Mouse (Mus musculus) forebrain, embryonic 15.5 days (tissue): ENCODE results near the gene Shb. TPM values are rescaled to one million over a fixed set of nuclear protein-coding genes. Genes with fewer than 3 reads are reported as not detected.

ENCODE experiments used
- ATAC-seq: fragments of 200-750 bp; cut with Nextera tagmentation; replicated peaks from 2 replicates; pipeline ENCODE4 v1.8.0; 2017; ENCODE audit warnings: mild to moderate bottlenecking, moderate TSS enrichment, moderate library complexity
- H3K27ac ChIP-seq: fragments of 300-500 bp; sonication (generic); replicated peaks from 2 replicates; pipeline ENCODE4 v1.5.1; 2015; ENCODE audit warnings: mild to moderate bottlenecking, inconsistent platforms
- H3K27me3 ChIP-seq: fragments of 300-500 bp; sonication (generic); 2 replicates; pipeline ENCODE4 v1.6.1; 2015; ENCODE audit warnings: inconsistent platforms
- H3K36me3 ChIP-seq: fragments of 300-500 bp; sonication (generic); 2 replicates; pipeline ENCODE4 v1.6.1; 2015; ENCODE audit warnings: mild to moderate bottlenecking, inconsistent platforms
- H3K4me1 ChIP-seq: fragments of 300-500 bp; sonication (generic); 2 replicates; pipeline ENCODE4 v1.6.1; 2015; ENCODE audit warnings: inconsistent platforms
- H3K4me2 ChIP-seq: fragments of 300-500 bp; sonication (generic); replicated peaks from 2 replicates; pipeline ENCODE4 v1.6.1; 2015; ENCODE audit warnings: mild to moderate bottlenecking, inconsistent platforms
- H3K4me3 ChIP-seq: fragments of 300-500 bp; sonication (generic); 2 replicates; pipeline ENCODE4 v1.5.1; 2015; ENCODE audit warnings: mild to moderate bottlenecking, inconsistent platforms
- H3K9ac ChIP-seq: fragments of 300-500 bp; sonication (generic); replicated peaks from 2 replicates; pipeline ENCODE4 v1.6.1; 2015; ENCODE audit warnings: mild to moderate bottlenecking, inconsistent platforms
- H3K9me3 ChIP-seq: fragments of 300-500 bp; sonication (generic); 2 replicates; pipeline ENCODE4 v1.6.1; 2016; ENCODE audit warnings: inconsistent platforms
- WGBS: fragments of 180-500 bp; shearing (Covaris S2); methylation state at CpG from one replicate; pipeline ENCODE4 v1.1.7; 2015; ENCODE audit warnings: mixed read lengths; 5-methylcytosine and 5-hydroxymethylcytosine counted together
- polyA plus RNA-seq: library from polyadenylated mRNA; unstranded; fragments of >200 nt; fragmentation: Nextera tagmentation; extraction: Ambion mirVana; gene quantifications from 2 replicates; pipeline ENCODE4 v1.2.1, GENCODE M21; 2015

Gene Shb
- polyA plus RNA-seq, 1 experiment from 2014 or later: 13.1 TPM

DNA sequence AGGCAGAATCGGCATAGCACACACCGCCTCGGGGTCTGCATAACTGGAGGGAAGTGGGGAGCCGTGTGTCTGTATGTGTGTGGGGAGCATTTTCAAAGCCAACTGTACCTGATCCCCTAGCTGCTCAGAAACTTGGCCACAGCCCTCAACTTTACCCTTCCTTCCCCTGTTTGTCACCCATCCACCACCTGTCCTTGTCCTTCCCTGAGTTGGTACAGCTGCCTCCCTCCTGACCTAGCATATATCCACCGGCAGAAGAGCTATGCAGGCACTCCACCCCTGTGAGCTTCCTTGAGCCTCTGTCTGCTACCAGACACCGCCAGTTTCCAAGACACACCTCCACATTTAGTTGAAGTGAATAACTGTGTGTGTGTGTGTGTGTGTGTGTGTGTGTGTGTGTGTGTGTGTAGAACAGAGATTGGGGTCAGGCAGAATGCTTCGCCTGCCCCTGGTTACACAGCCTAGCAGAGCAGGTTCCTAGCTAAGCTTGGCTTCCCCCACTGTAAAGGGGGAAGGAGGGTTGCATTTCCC is 95.8 kb downstream of the Shb start:
- H3K4me1 ChIP-seq: peaks cover 55% of the 10 kb centered on the region

DNA sequence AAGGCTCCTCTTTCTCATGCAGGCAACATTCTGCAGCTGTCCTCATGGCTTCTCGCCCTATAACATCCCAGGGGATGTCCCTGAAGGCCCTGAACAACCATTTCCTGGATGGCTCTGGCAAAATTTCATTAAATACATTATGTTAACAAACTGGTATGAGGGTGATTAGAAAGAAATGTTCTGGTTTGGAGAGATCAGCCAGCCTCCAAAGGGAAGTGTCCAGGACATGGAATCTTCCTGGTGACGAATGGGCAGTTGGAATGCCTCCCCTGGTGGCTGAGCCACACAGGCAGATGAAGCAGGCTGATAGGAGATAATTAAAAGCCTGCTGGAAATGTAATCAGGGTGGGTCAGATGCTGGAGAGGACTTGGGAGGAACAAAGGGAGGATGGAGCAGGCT is 96.4 kb downstream of the Shb start:
- peaks cover 56% of the 10 kb centered on the region for H3K4me1 ChIP-seq
- 0 out of 2 replicates have a peak, but pooled peaks cover 8% of the 10 kb centered on the region for H3K36me3 ChIP-seq
- H3K4me2 ChIP-seq: no peak overlapping the region
- WGBS: 71% methylated on average over 2 of the region's 2 CpGs
- H3K9ac ChIP-seq: no peak overlapping the region
- H3K27me3 ChIP-seq: no peaks in the 10 kb centered on the region
- no peak for ATAC-seq
- no peak overlapping the region for H3K4me3 ChIP-seq
- no peak overlapping the region; the same call in 1 of the 2 replicates for H3K27ac ChIP-seq
- H3K9me3 ChIP-seq: no peaks in the 10 kb centered on the region

More for the DNA sequence above, 95.8 kb downstream of the Shb start:
- H3K4me3 ChIP-seq: no peak overlapping the region
- H3K36me3 ChIP-seq: 0 out of 2 replicates have a peak, but pooled peaks cover 8% of the 10 kb centered on the region
- no peak for ATAC-seq
- no peak overlapping the region for H3K9ac ChIP-seq
- peak overlapping the region; percentile 45; the same call in 1 of the 2 replicates for H3K27ac ChIP-seq
- H3K27me3 ChIP-seq: no peaks in the 10 kb centered on the region
- WGBS: 70% methylated on average over 7 of the region's 7 CpGs
- no peaks in the 10 kb centered on the region for H3K9me3 ChIP-seq
- H3K4me2 ChIP-seq: no peak overlapping the region

- Histone ChIP-seq H3K27ac (no peak overlapping the region), H3K9ac (no peak overlapping the region), H3K9me3 (no peaks in the 10 kb centered on the region), H3K4me2 (no peak overlapping the region), H3K4me3 (no peak overlapping the region), H3K4me1 (peaks cover 66% of the 10 kb centered on the region), H3K36me3 (no peaks in the 10 kb centered on the region), H3K27me3 (no peaks in the 10 kb centered on the region)
- ATAC-seq: no peak
- WGBS: 78% methylated on average over 4 of the region's 4 CpGs
These were observed 97.6 kb downstream of the Shb start for GRCm38 (mm10) chr4:45434681-45435080.

- 68% methylated on average over 12 of the region's 12 CpGs for WGBS
- Histone ChIP-seq H3K27ac (no peak overlapping the region), H3K4me2 (no peak overlapping the region), H3K9ac (no peak overlapping the region), H3K4me1 (peaks cover 72% of the 10 kb centered on the region), H3K9me3 (no peaks in the 10 kb centered on the region), H3K36me3 (no peaks in the 10 kb centered on the region), H3K27me3 (no peaks in the 10 kb centered on the region), H3K4me3 (no peak overlapping the region)
- no peak for ATAC-seq
These were observed 98.2 kb downstream of the Shb start for GRCm38 (mm10) chr4:45434071-45434470.

GRCm38 (mm10) chr4:45431806-45432205 is 100.5 kb downstream of the Shb start:
- H3K9me3 ChIP-seq: no peaks in the 10 kb centered on the region
- peak overlapping the region; percentile 47; the same call in 1 of the 2 replicates for H3K27ac ChIP-seq
- no peak overlapping the region for H3K4me3 ChIP-seq
- no peak overlapping the region for H3K4me2 ChIP-seq
- ATAC-seq: no peak
- H3K4me1 ChIP-seq: peaks cover 86% of the 10 kb centered on the region
- H3K36me3 ChIP-seq: no peaks in the 10 kb centered on the region
- no peaks in the 10 kb centered on the region for H3K27me3 ChIP-seq
- WGBS: 78% methylated on average over 3 of the region's 3 CpGs
- H3K9ac ChIP-seq: no peak overlapping the region

- H3K9ac ChIP-seq: no peak overlapping the region
- no peaks in the 10 kb centered on the region for H3K36me3 ChIP-seq
- H3K27me3 ChIP-seq: no peaks in the 10 kb centered on the region
- H3K9me3 ChIP-seq: no peaks in the 10 kb centered on the region
- H3K27ac ChIP-seq: peak overlapping the region; percentile 47
- no peak for ATAC-seq
- no peak overlapping the region for H3K4me3 ChIP-seq
- WGBS: 71% methylated on average over 3 of the region's 3 CpGs
- peaks cover 88% of the 10 kb centered on the region for H3K4me1 ChIP-seq
- no peak overlapping the region for H3K4me2 ChIP-seq
These were observed 101.0 kb downstream of the Shb start for GRCm38 (mm10) chr4:45431316-45431715.

- Histone ChIP-seq H3K36me3 (no peaks in the 10 kb centered on the region), H3K9ac (no peak overlapping the region), H3K4me2 (no peak overlapping the region), H3K27me3 (no peaks in the 10 kb centered on the region), H3K4me1 (peaks cover 72% of the 10 kb centered on the region), H3K9me3 (no peaks in the 10 kb centered on the region), H3K27ac (peak overlapping the region; percentile 52), H3K4me3 (no peak overlapping the region)
- WGBS: 46% methylated on average over 7 of the region's 7 CpGs
- ATAC-seq: peak; percentile 21; the same call in 1 of the 2 replicates
These were observed 102.8 kb downstream of the Shb start for GRCm38 (mm10) chr4:45429451-45429850.

GRCm38 (mm10) chr4:45426724-45427457 is 105.4 kb downstream of the Shb start:
- H3K4me2 ChIP-seq: no peak overlapping the region
- H3K4me3 ChIP-seq: no peak overlapping the region
- H3K4me1 ChIP-seq: peaks cover 68% of the 10 kb centered on the region
- H3K9me3 ChIP-seq: no peaks in the 10 kb centered on the region
- no peaks in the 10 kb centered on the region for H3K27me3 ChIP-seq
- peak overlapping the region; percentile 70 for H3K27ac ChIP-seq
- 16% methylated on average over 13 of the region's 13 CpGs for WGBS
- ATAC-seq: peak; percentile 59
- H3K36me3 ChIP-seq: no peaks in the 10 kb centered on the region
- no peak overlapping the region for H3K9ac ChIP-seq

- Histone ChIP-seq H3K36me3 (no peaks in the 10 kb centered on the region), H3K4me2 (no peak overlapping the region), H3K27me3 (no peaks in the 10 kb centered on the region), H3K4me1 (peaks cover 72% of the 10 kb centered on the region), H3K9me3 (no peaks in the 10 kb centered on the region), H3K4me3 (no peak overlapping the region), H3K27ac (0 out of 2 replicates have a peak overlapping the region, but pooled peaks have one; percentile 24), H3K9ac (no peak overlapping the region)
- 14% methylated on average over 8 of the region's 8 CpGs for WGBS
- no peak for ATAC-seq
These were observed 108.9 kb downstream of the Shb start for GRCm38 (mm10) chr4:45423406-45423805.

DNA sequence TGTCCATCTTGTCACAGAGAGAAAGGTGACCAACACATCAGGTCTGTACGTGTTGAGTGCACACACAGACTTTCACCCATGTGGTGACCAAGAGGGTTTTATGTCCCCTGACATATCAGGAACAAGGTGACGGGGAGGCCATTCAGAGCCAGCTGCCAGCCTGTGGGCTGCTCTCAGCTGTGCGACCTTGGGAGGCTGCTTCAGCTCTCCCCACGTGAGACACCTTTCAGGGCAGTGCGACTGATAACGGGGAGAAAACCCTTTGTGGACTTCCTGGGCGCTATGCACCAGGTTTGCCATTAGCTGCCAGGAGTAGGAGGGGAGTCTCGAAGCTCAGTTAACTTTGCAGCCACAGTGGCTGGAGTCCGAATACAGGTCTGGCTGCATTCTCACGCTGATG is 109.6 kb downstream of the Shb start:
- no peaks in the 10 kb centered on the region for H3K9me3 ChIP-seq
- no peak overlapping the region for H3K27ac ChIP-seq
- no peak overlapping the region for H3K9ac ChIP-seq
- no peak for ATAC-seq
- WGBS: 88% methylated on average over 10 of the region's 10 CpGs
- no peaks in the 10 kb centered on the region for H3K27me3 ChIP-seq
- no peak overlapping the region for H3K4me2 ChIP-seq
- H3K36me3 ChIP-seq: no peaks in the 10 kb centered on the region
- H3K4me1 ChIP-seq: peaks cover 68% of the 10 kb centered on the region
- no peak overlapping the region for H3K4me3 ChIP-seq

GRCm38 (mm10) chr4:45421519-45422260 is 110.6 kb downstream of the Shb start:
- no peaks in the 10 kb centered on the region for H3K36me3 ChIP-seq
- no peaks in the 10 kb centered on the region for H3K27me3 ChIP-seq
- H3K27ac ChIP-seq: peak overlapping the region; percentile 75
- 58% methylated on average over 11 of the region's 11 CpGs for WGBS
- H3K4me2 ChIP-seq: no peak overlapping the region
- no peak overlapping the region for H3K4me3 ChIP-seq
- H3K9ac ChIP-seq: 0 out of 2 replicates have a peak overlapping the region, but pooled peaks have one; percentile 6
- no peak for ATAC-seq
- H3K4me1 ChIP-seq: peaks cover 59% of the 10 kb centered on the region
- no peaks in the 10 kb centered on the region for H3K9me3 ChIP-seq

DNA sequence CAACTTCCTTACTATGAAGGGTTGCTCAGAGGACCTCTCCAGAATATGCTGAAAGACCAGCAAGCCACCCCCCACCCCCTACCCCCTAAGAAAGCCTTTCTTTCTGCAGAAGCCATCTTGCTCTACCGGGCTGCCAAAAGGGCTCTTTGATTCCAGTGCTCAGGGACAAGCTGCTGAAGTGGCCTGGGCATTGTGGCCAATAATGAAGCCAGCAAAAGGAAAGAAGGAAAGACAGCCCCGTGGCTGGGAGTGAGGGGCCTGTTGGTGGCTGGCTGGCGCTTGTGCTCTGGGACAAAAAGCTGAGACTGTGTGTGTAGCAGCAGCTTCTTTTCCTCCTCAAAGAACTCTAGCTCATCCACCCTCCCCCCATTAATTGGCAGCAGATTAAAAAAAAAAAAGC is 111.5 kb downstream of the Shb start:
- Histone ChIP-seq H3K4me1 (peaks cover 53% of the 10 kb centered on the region), H3K36me3 (no peaks in the 10 kb centered on the region), H3K27me3 (no peaks in the 10 kb centered on the region), H3K27ac (peak overlapping the region; percentile 75), H3K4me3 (no peak overlapping the region), H3K4me2 (no peak overlapping the region), H3K9me3 (no peaks in the 10 kb centered on the region), H3K9ac (0 out of 2 replicates have a peak overlapping the region, but pooled peaks have one; percentile 6)
- ATAC-seq: no peak
- 2% methylated on average over 3 of the region's 3 CpGs for WGBS
